Mouse (Mus musculus): ENCODE results near the gene Mapk13.

GRCm38 (mm10) chr17:28769875-28770421, 851 bp downstream of the Mapk13 start:
- TF ChIP-seq CTCF (IDR thresholded peaks at IDR 0.05; ENCODE audit: extremely low read depth, insufficient read depth, insufficient read length, insufficient replicate concordance) (no peak), POLR2A (IDR thresholded peaks at IDR 0.05; ENCODE audit: low read depth, low read length) (no peak)
